In the genomic region with DNA sequence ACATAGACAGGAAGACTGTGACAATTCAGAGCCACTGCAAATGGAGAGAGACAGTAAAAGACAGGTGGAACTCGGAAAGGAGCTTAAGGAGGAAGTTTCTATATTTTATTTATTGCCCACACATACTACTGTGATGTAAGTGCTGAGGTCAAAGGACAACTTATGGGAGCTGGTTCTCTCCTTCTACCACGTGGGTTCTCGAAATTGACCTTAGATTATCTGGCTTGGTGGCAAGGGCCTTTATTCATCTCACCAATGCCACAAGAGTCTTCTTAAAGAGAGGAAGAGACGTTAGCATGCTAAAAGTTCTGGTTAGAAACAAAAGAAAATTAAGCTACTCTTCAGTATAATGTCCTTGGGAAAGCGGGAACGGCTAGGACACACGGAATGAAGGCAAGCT, we compare ENCODE assay signal across 8 mouse cellular contexts. TPM values are rescaled to one million over a fixed set of nuclear protein-coding genes. Genes with fewer than 3 reads are reported as not detected.
DNase-seq lines count a peak whose midpoint lies in the region; ATAC-seq and TF ChIP-seq lines count a peak whose summit lies in the region.

No protein-coding gene starts in this region.

- H3K4me2 ChIP-seq in limb, embryonic 15.5 days: peak overlapping the region; percentile 79
- peak overlapping the region; percentile 97 for H3K4me2 ChIP-seq in stomach, embryonic 16.5 days (ENCODE audit: low read depth, low read length)

- DNase-seq in cerebellum, adult 9-11 months: peak; percentile 15
- no peak for DNase-seq in spleen, adult 2 months (ENCODE audit: low read depth in 1 of 2, low spot score in 2 of 2)
- no peak for DNase-seq in spleen, postnatal 36 days (ENCODE audit: low spot score in 2 of 2)
- no peak for DNase-seq in right cerebral cortex, postnatal 10 days (ENCODE audit: low spot score in 2 of 2)

- peak overlapping the region; percentile 99 for H3K27ac ChIP-seq in spleen, adult 2 months (ENCODE audit: insufficient read depth, low read length)
- H3K27ac ChIP-seq in limb, embryonic 15.5 days: peak overlapping the region; percentile 100
- H3K27ac ChIP-seq in stomach, embryonic 16.5 days (ENCODE audit: low read length): peak overlapping the region; percentile 100

- ATAC-seq in cerebellum, adult (ENCODE audit: insufficient number of reproducible peaks, low FRiP score, low TSS enrichment): no peak
- ATAC-seq in limb, embryonic 15.5 days (ENCODE audit: insufficient number of reproducible peaks, low FRiP score, low TSS enrichment, low read depth): no peak
- no peak for ATAC-seq in stomach, embryonic 16.5 days (ENCODE audit: insufficient read depth, low FRiP score)
- ATAC-seq in megakaryocyte-erythroid progenitor cell, adult 5-6 weeks (replicated peaks; ENCODE audit: low FRiP score, low TSS enrichment, poor library complexity, severe bottlenecking): no peak

- peak overlapping the region; percentile 70; the same call in 1 of the 2 replicates for H3K4me3 ChIP-seq in spleen, adult 2 months (ENCODE audit: extremely low read depth, insufficient read depth, insufficient read length)
- H3K4me3 ChIP-seq in limb, embryonic 15.5 days: peak overlapping the region; percentile 85
- peak overlapping the region; percentile 94 for H3K4me3 ChIP-seq in stomach, embryonic 16.5 days (replicated peaks; ENCODE audit: low read length)

- no peaks in the 10 kb centered on the region for H3K36me3 ChIP-seq in spleen, adult 2 months (ENCODE audit: control insufficient read depth, insufficient read depth, low read length)
- no peaks in the 10 kb centered on the region for H3K36me3 ChIP-seq in limb, embryonic 15.5 days
- H3K36me3 ChIP-seq in stomach, embryonic 16.5 days (ENCODE audit: control insufficient read depth, insufficient read depth, low read length): peaks cover 4% of the 10 kb centered on the region; the same call in 1 of the 2 replicates

- 4% methylated on average over 7 of the region's 7 CpGs for WGBS in spleen, adult 2 months
- WGBS in limb, embryonic 15.5 days: 16% methylated on average over 7 of the region's 7 CpGs
- WGBS in stomach, embryonic 16.5 days: 13% methylated on average over 7 of the region's 7 CpGs

- no peak for TF ChIP-seq POLR2A in spleen, adult 2 months (IDR thresholded peaks at IDR 0.05; ENCODE audit: low read depth, low read length)

- peaks cover 24% of the 10 kb centered on the region for H3K4me1 ChIP-seq in spleen, adult 2 months (ENCODE audit: control insufficient read depth, insufficient read depth, insufficient read length)
- peaks cover 21% of the 10 kb centered on the region; the same call in 1 of the 2 replicates for H3K4me1 ChIP-seq in limb, embryonic 15.5 days
- peaks cover 11% of the 10 kb centered on the region for H3K4me1 ChIP-seq in stomach, embryonic 16.5 days (ENCODE audit: control insufficient read depth, insufficient read depth, low read length)

- peak overlapping the region; percentile 83; the same call in 1 of the 2 replicates for H3K9ac ChIP-seq in limb, embryonic 15.5 days
- peak overlapping the region; percentile 99 for H3K9ac ChIP-seq in stomach, embryonic 16.5 days (ENCODE audit: low read length)

- TF ChIP-seq CTCF in spleen, adult 2 months (IDR thresholded peaks at IDR 0.05; ENCODE audit: extremely low read depth, insufficient read depth, insufficient read length, insufficient replicate concordance): no peak

- no peaks in the 10 kb centered on the region for H3K27me3 ChIP-seq in spleen, adult 2 months (ENCODE audit: control insufficient read depth, insufficient read depth, low read length)
- no peaks in the 10 kb centered on the region for H3K27me3 ChIP-seq in limb, embryonic 15.5 days
- H3K27me3 ChIP-seq in stomach, embryonic 16.5 days (ENCODE audit: control insufficient read depth, insufficient read depth, low read length): no peaks in the 10 kb centered on the region

- no peaks in the 10 kb centered on the region for H3K9me3 ChIP-seq in limb, embryonic 15.5 days
- H3K9me3 ChIP-seq in stomach, embryonic 16.5 days (replicated peaks; ENCODE audit: control insufficient read depth, low read length): peaks cover 4% of the 10 kb centered on the region; the same call in 1 of the 2 replicates

RNA-seq across cellular contexts. Expression of gene Creb1, which starts 0.9 kb away (rescaled TPM):
- polyA plus RNA-seq in spleen, adult 2 months (2012; rRNA removed): 25.5 and 26.1 TPM in 2 replicates
- polyA plus RNA-seq in limb, embryonic 15.5 days (2015; fragmentation: Nextera tagmentation; extraction: Ambion mirVana): 30.1 and 30.5 TPM in 2 replicates
- polyA plus RNA-seq in stomach, embryonic 16.5 days (2015; fragmentation: Nextera tagmentation; extraction: Ambion mirVana): 27.5 and 30.6 TPM in 2 replicates
- 46.6 and 61.4 TPM in 2 replicates for total RNA-seq in megakaryocyte-erythroid progenitor cell, adult 5-6 weeks (2014; fragmentation: Nextera tagmentation)
- 52.8 and 60.4 TPM in 2 replicates for total RNA-seq in megakaryocyte-erythroid progenitor cell, adult 5-6 weeks (2017)
